Mouse (Mus musculus): Measurements from ENCODE around the gene Itgae.

DNA sequence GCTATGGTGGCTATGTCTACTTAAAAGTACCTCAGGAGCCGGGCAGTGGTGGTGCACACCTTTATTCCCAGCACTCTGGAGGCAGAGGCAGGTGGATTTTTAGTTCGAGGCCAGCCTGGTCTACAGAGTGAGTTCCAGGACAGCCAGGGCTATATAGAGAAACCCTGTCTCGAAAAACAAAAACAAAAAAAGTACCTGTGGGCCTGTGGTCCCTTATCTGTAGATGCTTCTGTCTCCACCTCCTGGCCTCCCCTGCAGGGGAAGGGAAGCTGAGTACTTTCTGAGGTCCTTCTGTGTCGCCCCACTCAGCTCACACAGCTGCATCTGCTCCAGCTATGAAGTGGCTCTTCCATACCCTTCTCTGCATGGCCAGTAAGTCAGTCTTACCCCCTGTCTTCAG is at the start of gene Itgae:
- TF ChIP-seq CTCF (IDR thresholded peaks at IDR 0.05; ENCODE audit: borderline replicate concordance, extremely low read depth, insufficient read depth, insufficient read length): no peak
- TF ChIP-seq POLR2A (IDR thresholded peaks at IDR 0.05; ENCODE audit: borderline replicate concordance, extremely low read depth, insufficient read depth, insufficient read length, poor library complexity, severe bottlenecking): no peak

Measured in brain, embryonic 14.5 days (tissue).